7 mouse cellular contexts compared by ENCODE assay signal in genomic region chr7:12949032-12949871, GRCm38 (mm10). TPM values are rescaled to one million over a fixed set of nuclear protein-coding genes. Genes with fewer than 3 reads are reported as not detected.
DNase-seq lines count a peak whose midpoint lies in the region; ATAC-seq lines count a peak whose summit lies in the region.

No protein-coding gene starts in this region.

- H3K27ac ChIP-seq in embryonic facial prominence, embryonic 10.5 days (replicated peaks) = peak overlapping the region; percentile 94
- H3K27ac ChIP-seq in limb, embryonic 10.5 days = peak overlapping the region; percentile 93
- H3K27ac ChIP-seq in midbrain, embryonic 13.5 days = peak overlapping the region; percentile 91

- WGBS in embryonic facial prominence, embryonic 10.5 days = 10% methylated on average over 35 of the region's 35 CpGs
- 11% methylated on average over 35 of the region's 35 CpGs for WGBS in limb, embryonic 10.5 days
- WGBS in midbrain, embryonic 13.5 days = 11% methylated on average over 35 of the region's 35 CpGs

- H3K27me3 ChIP-seq in embryonic facial prominence, embryonic 10.5 days (replicated peaks; ENCODE audit: low read depth, poor library complexity, severe bottlenecking) = no peaks in the 10 kb centered on the region
- H3K27me3 ChIP-seq in limb, embryonic 10.5 days (ENCODE audit: low read depth, poor library complexity, severe bottlenecking) = no peaks in the 10 kb centered on the region
- H3K27me3 ChIP-seq in midbrain, embryonic 13.5 days = no peaks in the 10 kb centered on the region

- no peaks in the 10 kb centered on the region for H3K36me3 ChIP-seq in embryonic facial prominence, embryonic 10.5 days (replicated peaks)
- H3K36me3 ChIP-seq in limb, embryonic 10.5 days = no peaks in the 10 kb centered on the region
- no peaks in the 10 kb centered on the region for H3K36me3 ChIP-seq in midbrain, embryonic 13.5 days

- peak overlapping the region; percentile 71 for H3K9ac ChIP-seq in midbrain, embryonic 13.5 days (replicated peaks)

- H3K4me2 ChIP-seq in midbrain, embryonic 13.5 days (replicated peaks) = peak overlapping the region; percentile 81

- peak; percentile 93 for ATAC-seq in granulocyte monocyte progenitor cell, adult 5-6 weeks (replicated peaks; ENCODE audit: poor library complexity, severe bottlenecking)
- ATAC-seq in midbrain, embryonic 13.5 days = peak; percentile 99

- H3K4me1 ChIP-seq in embryonic facial prominence, embryonic 10.5 days = peaks cover 11% of the 10 kb centered on the region
- peaks cover 13% of the 10 kb centered on the region for H3K4me1 ChIP-seq in limb, embryonic 10.5 days
- peaks cover 12% of the 10 kb centered on the region for H3K4me1 ChIP-seq in midbrain, embryonic 13.5 days (replicated peaks)

- H3K9me3 ChIP-seq in embryonic facial prominence, embryonic 10.5 days = peaks cover 6% of the 10 kb centered on the region; the same call in 1 of the 2 replicates
- H3K9me3 ChIP-seq in limb, embryonic 10.5 days (replicated peaks) = no peaks in the 10 kb centered on the region
- no peaks in the 10 kb centered on the region for H3K9me3 ChIP-seq in midbrain, embryonic 13.5 days

- peak overlapping the region; percentile 62 for H3K4me3 ChIP-seq in embryonic facial prominence, embryonic 10.5 days
- peak overlapping the region; percentile 58 for H3K4me3 ChIP-seq in limb, embryonic 10.5 days
- H3K4me3 ChIP-seq in midbrain, embryonic 13.5 days (replicated peaks) = peak overlapping the region; percentile 48

- peak; percentile 93 for DNase-seq in adrenal gland, postnatal 10 days
- peak; percentile 94 for DNase-seq in embryonic facial prominence, embryonic 10.5 days (ENCODE audit: low spot score)
- peak; percentile 98 for DNase-seq in kidney, adult 11 months
- DNase-seq in limb, embryonic 10.5 days (ENCODE audit: low spot score) = peak; percentile 91
- DNase-seq in spleen, adult 12 weeks (ENCODE audit: low spot score) = peak; percentile 89

RNA-seq across cellular contexts. Expression of gene Zfp324, which starts 16.4 kb away (rescaled TPM):
- 10 to 100 TPM in 1 of 2 experiments, 1 to 10 TPM in 1; 7.3 to 10.6 TPM for total RNA-seq in adrenal gland, postnatal 10 days (2021)
- polyA plus RNA-seq in embryonic facial prominence, embryonic 10.5 days (2016; fragmentation: Nextera tagmentation; extraction: Ambion mirVana) = 11.8 and 12.5 TPM in 2 replicates
- 5.9 and 8.6 TPM in 2 replicates for total RNA-seq in granulocyte monocyte progenitor cell, adult 5-6 weeks (2014; fragmentation: Nextera tagmentation)
- total RNA-seq in granulocyte monocyte progenitor cell, adult 5-6 weeks (2017) = 7.6 and 7.8 TPM in 2 replicates
- polyA plus RNA-seq in limb, embryonic 10.5 days (2016; fragmentation: Nextera tagmentation; extraction: Ambion mirVana) = 8.4 and 12.0 TPM in 2 replicates
- 13.7 and 15.4 TPM in 2 replicates for polyA plus RNA-seq in midbrain, embryonic 13.5 days (2015; fragmentation: Nextera tagmentation; extraction: Ambion mirVana)

RNA-seq across cellular contexts. Expression of gene Rnf225, which starts 22.0 kb away (rescaled TPM):
- total RNA-seq in adrenal gland, postnatal 10 days (2021) = under 1 TPM; 0.36 to 0.54 TPM
- 0.67 and 1.0 TPM in 2 replicates for polyA plus RNA-seq in embryonic facial prominence, embryonic 10.5 days (2016; fragmentation: Nextera tagmentation; extraction: Ambion mirVana)
- total RNA-seq in granulocyte monocyte progenitor cell, adult 5-6 weeks (2014; fragmentation: Nextera tagmentation) = 0.92 and 0.95 TPM in 2 replicates
- total RNA-seq in granulocyte monocyte progenitor cell, adult 5-6 weeks (2017) = 0.26 and 0.88 TPM in 2 replicates
- 0.66 and 0.94 TPM in 2 replicates for polyA plus RNA-seq in limb, embryonic 10.5 days (2016; fragmentation: Nextera tagmentation; extraction: Ambion mirVana)
- 0.69 and 1.1 TPM in 2 replicates for polyA plus RNA-seq in midbrain, embryonic 13.5 days (2015; fragmentation: Nextera tagmentation; extraction: Ambion mirVana)

RNA-seq across cellular contexts. Expression of gene Rps5, which starts 27.2 kb away (rescaled TPM):
- 1,000 to 10,000 TPM; 1,018 to 1,027 TPM for total RNA-seq in adrenal gland, postnatal 10 days (2021)
- polyA plus RNA-seq in embryonic facial prominence, embryonic 10.5 days (2016; fragmentation: Nextera tagmentation; extraction: Ambion mirVana) = 1,112 and 1,123 TPM in 2 replicates
- 2,621 and 2,837 TPM in 2 replicates for total RNA-seq in granulocyte monocyte progenitor cell, adult 5-6 weeks (2014; fragmentation: Nextera tagmentation)
- 1,142 and 1,421 TPM in 2 replicates for total RNA-seq in granulocyte monocyte progenitor cell, adult 5-6 weeks (2017)
- polyA plus RNA-seq in limb, embryonic 10.5 days (2016; fragmentation: Nextera tagmentation; extraction: Ambion mirVana) = 1,082 and 1,228 TPM in 2 replicates
- 680 and 686 TPM in 2 replicates for polyA plus RNA-seq in midbrain, embryonic 13.5 days (2015; fragmentation: Nextera tagmentation; extraction: Ambion mirVana)

RNA-seq across cellular contexts. Expression of gene Zfp446, which starts 28.4 kb away (rescaled TPM):
- total RNA-seq in adrenal gland, postnatal 10 days (2021) = 1 to 10 TPM; 5.4 to 5.9 TPM
- polyA plus RNA-seq in embryonic facial prominence, embryonic 10.5 days (2016; fragmentation: Nextera tagmentation; extraction: Ambion mirVana) = 15.1 and 15.7 TPM in 2 replicates
- 5.4 and 9.5 TPM in 2 replicates for total RNA-seq in granulocyte monocyte progenitor cell, adult 5-6 weeks (2014; fragmentation: Nextera tagmentation)
- total RNA-seq in granulocyte monocyte progenitor cell, adult 5-6 weeks (2017) = 3.0 and 4.0 TPM in 2 replicates
- 14.0 and 14.9 TPM in 2 replicates for polyA plus RNA-seq in limb, embryonic 10.5 days (2016; fragmentation: Nextera tagmentation; extraction: Ambion mirVana)
- polyA plus RNA-seq in midbrain, embryonic 13.5 days (2015; fragmentation: Nextera tagmentation; extraction: Ambion mirVana) = 14.3 and 16.2 TPM in 2 replicates

RNA-seq across cellular contexts. Expression of gene Slc27a5, which starts 48.7 kb away (rescaled TPM):
- 10 to 100 TPM; 24.2 to 50.8 TPM for total RNA-seq in adrenal gland, postnatal 10 days (2021)
- polyA plus RNA-seq in embryonic facial prominence, embryonic 10.5 days (2016; fragmentation: Nextera tagmentation; extraction: Ambion mirVana) = not detected in 2 replicates
- not detected in 2 replicates for total RNA-seq in granulocyte monocyte progenitor cell, adult 5-6 weeks (2014; fragmentation: Nextera tagmentation)
- not detected in 2 replicates for total RNA-seq in granulocyte monocyte progenitor cell, adult 5-6 weeks (2017)
- polyA plus RNA-seq in limb, embryonic 10.5 days (2016; fragmentation: Nextera tagmentation; extraction: Ambion mirVana) = not detected in 2 replicates
- 0.11 and 0.23 TPM in 2 replicates for polyA plus RNA-seq in midbrain, embryonic 13.5 days (2015; fragmentation: Nextera tagmentation; extraction: Ambion mirVana)

Comparison
In these comparisons a context has a peak if more than half of its experiments do, and no peak if none do; other contexts are left out.
1. Peak in every context shown above with its lines: DNase-seq, ATAC-seq, H3K4me3 ChIP-seq and H3K27ac ChIP-seq.